ENCODE assay signal across 8 mouse cellular contexts in genomic region chr6:142507785-142508162, GRCm38 (mm10). TPM values are rescaled to one million over a fixed set of nuclear protein-coding genes. Genes with fewer than 3 reads are reported as not detected.
DNase-seq lines count a peak whose midpoint lies in the region; ATAC-seq lines count a peak whose summit lies in the region.

Gene Ldhb, minus strand, starts transcription at chr6:142507957.

- H3K4me2 ChIP-seq in embryonic facial prominence, embryonic 12.5 days (replicated peaks): peak within 1 kb of the TSS; percentile 74

- peak within 1 kb of the TSS; percentile 68 for H3K9ac ChIP-seq in embryonic facial prominence, embryonic 12.5 days

- peaks cover 17% of the 10 kb centered on the region; the same call in 1 of the 2 replicates for H3K36me3 ChIP-seq in embryonic facial prominence, embryonic 12.5 days

- intact Hi-C loops in left cerebral cortex, postnatal 36 days (cut with DNase I): loop anchor here (2.0 kb wide), 1 partner anchor 121 kb away; the partner anchor contains the start of genes Golt1b and Recql

- H3K9me3 ChIP-seq in embryonic facial prominence, embryonic 12.5 days: no peaks in the 10 kb centered on the region

- H3K27me3 ChIP-seq in embryonic facial prominence, embryonic 12.5 days: no peaks in the 10 kb centered on the region

- peak; percentile 96 for ATAC-seq in embryonic facial prominence, embryonic 12.5 days (ENCODE audit: insufficient number of reproducible peaks, insufficient read depth, low FRiP score, low TSS enrichment)

- H3K4me1 ChIP-seq in embryonic facial prominence, embryonic 12.5 days: peaks cover 28% of the 10 kb centered on the region

- H3K27ac ChIP-seq in embryonic facial prominence, embryonic 12.5 days: peak within 1 kb of the TSS; percentile 81

- under 1% methylated on average over 19 of the region's 19 CpGs for WGBS in embryonic facial prominence, embryonic 12.5 days

- H3K4me3 ChIP-seq in embryonic facial prominence, embryonic 12.5 days: peak within 1 kb of the TSS; percentile 64

- peak; percentile 45 to 60 for DNase-seq in adrenal gland, postnatal 4 days (ENCODE audit: low spot score in 2 of 2)
- peak; percentile 90 to 94 for DNase-seq in heart, adult 18-20 months
- DNase-seq in kidney, adult 11 months: peak; percentile 98
- DNase-seq in left cerebral cortex, postnatal 36 days (ENCODE audit: low spot score in 2 of 2): peak; percentile 89 to 91
- peak; percentile 95 for DNase-seq in mesoderm, embryonic 11.5 days (ENCODE audit: low read depth, low spot score)
- DNase-seq in right cerebral cortex, postnatal 25 days: peak; percentile 89
- DNase-seq in B cell, adult 2 months: no peak

RNA-seq across cellular contexts. Expression of gene Ldhb, which starts in this region (rescaled TPM):
- 100 to 1,000 TPM; 148 to 257 TPM for total RNA-seq in adrenal gland, postnatal 4 days (2021)
- 407 and 439 TPM in 2 replicates for polyA plus RNA-seq in embryonic facial prominence, embryonic 12.5 days (2016; fragmentation: Nextera tagmentation; extraction: Ambion mirVana)
- total RNA-seq in heart, adult 18-20 months (2021): 1,000 to 10,000 TPM; 3,158 to 3,186 TPM
- total RNA-seq in left cerebral cortex, postnatal 36 days (2021): 100 to 1,000 TPM; 783 to 917 TPM

Comparison
In these comparisons a context has a peak if more than half of its experiments do, and no peak if none do; other contexts are left out.
1. DNase-seq: peak in adrenal gland, postnatal 4 days (2 of 2), heart, adult 18-20 months (2 of 2), kidney, adult 11 months (single experiment), left cerebral cortex, postnatal 36 days (2 of 2), mesoderm, embryonic 11.5 days (single experiment) and right cerebral cortex, postnatal 25 days (single experiment); none in B cell, adult 2 months (0 of 2).